8 mouse cellular contexts compared by ENCODE assay signal in genomic region chr11:17257443-17257842, GRCm38 (mm10). TPM values are rescaled to one million over a fixed set of nuclear protein-coding genes. Genes with fewer than 3 reads are reported as not detected.
A peak's percentile ranks its signal among the peaks of the same experiment; 100 is the strongest.
DNase-seq lines count a peak whose midpoint lies in the region; ATAC-seq and TF ChIP-seq lines count a peak whose summit lies in the region.

TSS of gene C1d (plus strand) at chr11:17257579.

- H3K4me3 ChIP-seq in hindbrain, embryonic 10.5 days, result peak within 1 kb of the TSS; percentile 73
- H3K4me3 ChIP-seq in lung, postnatal 0 days (ENCODE audit: low read depth, low read length), result peak within 1 kb of the TSS; percentile 98

- DNase-seq in MEL-GATA-1-ER (ENCODE audit: extremely low read depth, low read depth), result peak; percentile 88
- DNase-seq in cerebellum, adult 8-10 months, result peak; percentile 95
- DNase-seq in hindbrain, embryonic 10.5 days (ENCODE audit: low spot score), result peak; percentile 92
- DNase-seq in layer of hippocampus, adult 9-11 months, result peak; percentile 97
- DNase-seq in lung, postnatal 0 days (ENCODE audit: low spot score), result peak; percentile 98
- DNase-seq in ovary, postnatal 14 days (ENCODE audit: low spot score), result peak; percentile 94
- DNase-seq in thymus, postnatal 14 days, result peak; percentile 95

- no peaks in the 10 kb centered on the region for H3K9me3 ChIP-seq in hindbrain, embryonic 10.5 days
- H3K9me3 ChIP-seq in lung, postnatal 0 days (ENCODE audit: low read length), result no peaks in the 10 kb centered on the region

- under 1% methylated on average over 33 of the region's 33 CpGs for WGBS in hindbrain, embryonic 10.5 days
- WGBS in lung, postnatal 0 days, result 1% methylated on average over 33 of the region's 33 CpGs

- peak within 1 kb of the TSS; percentile 96 for H3K9ac ChIP-seq in lung, postnatal 0 days (replicated peaks; ENCODE audit: low read depth)

- H3K36me3 ChIP-seq in hindbrain, embryonic 10.5 days, result no peaks in the 10 kb centered on the region
- H3K36me3 ChIP-seq in lung, postnatal 0 days (ENCODE audit: insufficient read depth, low read length), result no peaks in the 10 kb centered on the region

- no peak for TF ChIP-seq CTCF in lung, postnatal 0 days (IDR thresholded peaks at IDR 0.05)

- H3K4me1 ChIP-seq in hindbrain, embryonic 10.5 days (replicated peaks), result peaks cover 24% of the 10 kb centered on the region
- H3K4me1 ChIP-seq in lung, postnatal 0 days (ENCODE audit: insufficient read depth, low read depth, low read length), result peaks cover 5% of the 10 kb centered on the region; the same call in 1 of the 2 replicates

- TF ChIP-seq EP300 in lung, postnatal 0 days (IDR thresholded peaks at IDR 0.05), result no peak; the same call in 1 of the 2 replicates

- ATAC-seq in frontal cortex, adult (ENCODE audit: low TSS enrichment), result peak; percentile 96
- peak; percentile 97 for ATAC-seq in lung, postnatal 0 days

- peak within 1 kb of the TSS; percentile 94 for H3K27ac ChIP-seq in hindbrain, embryonic 10.5 days
- H3K27ac ChIP-seq in lung, postnatal 0 days (ENCODE audit: low read length), result peak within 1 kb of the TSS; percentile 94

- peak within 1 kb of the TSS; percentile 68 for H3K4me2 ChIP-seq in lung, postnatal 0 days (replicated peaks; ENCODE audit: low read depth, low read length)

- no peaks in the 10 kb centered on the region for H3K27me3 ChIP-seq in hindbrain, embryonic 10.5 days (ENCODE audit: insufficient read depth, poor library complexity, severe bottlenecking)
- no peaks in the 10 kb centered on the region for H3K27me3 ChIP-seq in lung, postnatal 0 days (replicated peaks; ENCODE audit: insufficient read depth, low read length)

RNA-seq across cellular contexts. Expression of gene C1d, which starts in this region (rescaled TPM):
- 102 and 103 TPM in 2 replicates for polyA plus RNA-seq in hindbrain, embryonic 10.5 days (2016; fragmentation: Nextera tagmentation; extraction: Ambion mirVana)
- polyA plus RNA-seq in lung, postnatal 0 days (2015; fragmentation: Nextera tagmentation; extraction: Ambion mirVana), result 65.8 and 66.5 TPM in 2 replicates

Comparison
In these comparisons a context has a peak if more than half of its experiments do, and no peak if none do; other contexts are left out.
1. Peak in every context shown above with its lines: DNase-seq, ATAC-seq, H3K4me3 ChIP-seq and H3K27ac ChIP-seq.